Mouse (Mus musculus) forebrain, postnatal 0 days (tissue): ENCODE measurements around the gene Fbxw11. TPM values are rescaled to one million over a fixed set of nuclear protein-coding genes. Genes with fewer than 3 reads are reported as not detected.

Source experiments
- ATAC-seq: fragments of 200-750 bp; cut with Nextera tagmentation; 2 replicates; pipeline ENCODE4 v1.8.0; 2017; ENCODE audit warnings: mild to moderate bottlenecking, moderate library complexity
- DNase-seq: peaks from one replicate; pipeline ENCODE4 v3.0.0-alpha.2; 2015
- H3K27ac ChIP-seq: fragments of 300-500 bp; sonication (generic); 2 replicates; pipeline ENCODE4 v1.5.1; 2014; ENCODE audit warnings: low read depth, mild to moderate bottlenecking, antibody characterized with exemption, low read length, moderate library complexity, mixed read lengths
- H3K27me3 ChIP-seq: fragments of 300-500 bp; sonication (generic); 2 replicates; pipeline ENCODE4 v1.6.1; 2014; ENCODE audit warnings: mild to moderate bottlenecking, low read length, mixed read lengths; ENCODE audit not compliant: insufficient read depth
- H3K36me3 ChIP-seq: fragments of 300-500 bp; sonication (generic); 2 replicates; pipeline ENCODE4 v1.6.1; 2014; ENCODE audit warnings: mild to moderate bottlenecking, moderate library complexity; ENCODE audit not compliant: insufficient read depth
- H3K4me1 ChIP-seq: fragments of 300-500 bp; sonication (generic); 2 replicates; pipeline ENCODE4 v1.6.1; 2014; ENCODE audit warnings: antibody characterized with exemption; ENCODE audit not compliant: insufficient read depth
- H3K4me2 ChIP-seq: fragments of 300-500 bp; sonication (generic); 2 replicates; pipeline ENCODE4 v1.6.1; 2014; ENCODE audit warnings: low read depth, mild to moderate bottlenecking, moderate library complexity
- H3K4me3 ChIP-seq: fragments of 300-500 bp; sonication (generic); 2 replicates; pipeline ENCODE4 v1.5.1; 2014; ENCODE audit warnings: low read depth, low read length, mixed read lengths
- H3K9ac ChIP-seq: fragments of 300-500 bp; sonication (generic); 2 replicates; pipeline ENCODE4 v1.6.1; 2014; ENCODE audit warnings: mild to moderate bottlenecking
- H3K9me3 ChIP-seq: fragments of 300-500 bp; sonication (generic); 2 replicates; pipeline ENCODE4 v1.6.1; 2016; ENCODE audit warnings: low read length
- CTCF ChIP-seq: sonication (generic); IDR thresholded peaks from 2 replicates; pipeline ENCODE4 v1.5.1; 2016; ENCODE audit warnings: antibody characterized with exemption, control low read depth, low read depth
- WGBS: fragments of 180-500 bp; shearing (Covaris S2); extraction: QIAGEN DNeasy Blood & Tissue Kit; methylation state at CpG from one replicate; pipeline ENCODE4 v1.1.7; 2014; 5-methylcytosine and 5-hydroxymethylcytosine counted together
- polyA plus RNA-seq: library from polyadenylated mRNA; unstranded; fragments of >200 nt; fragmentation: Nextera tagmentation; extraction: Ambion mirVana; gene quantifications from 2 replicates; pipeline ENCODE4 v1.2.1, GENCODE M21; 2015
- total RNA-seq: library from RNA; depleted of rRNA; stranded (reverse); fragments of >200 nt; gene quantifications from 2 replicates; pipeline ENCODE4 v1.2.3, GENCODE M21; 2014

Fbxw11 gene
- total and polyA plus RNA-seq, 2 experiments from 2014 or later: 110 to 161 TPM

GRCm38 (mm10) chr11:32701566-32701965, 59.0 kb downstream of the Fbxw11 start:
- WGBS: 74% methylated on average over 3 of the region's 3 CpGs

GRCm38 (mm10) chr11:32704241-32704890, 61.8 kb downstream of the Fbxw11 start:
- WGBS: 77% methylated on average over 6 of the region's 6 CpGs
- Histone ChIP-seq H3K27ac (no peak overlapping the region), H3K4me3 (no peak overlapping the region), H3K36me3 (no peaks in the 10 kb centered on the region), H3K27me3 (no peaks in the 10 kb centered on the region), H3K4me1 (no peaks in the 10 kb centered on the region), H3K4me2 (no peak overlapping the region), H3K9ac (no peak overlapping the region), H3K9me3 (no peaks in the 10 kb centered on the region)
- DNase-seq (no peak), ATAC-seq (no peak)
- no peak for TF ChIP-seq CTCF

More at GRCm38 (mm10) chr11:32701566-32701965, 59.0 kb downstream of the Fbxw11 start:
- H3K9ac ChIP-seq: no peak overlapping the region
- no peaks in the 10 kb centered on the region for H3K27me3 ChIP-seq
- TF ChIP-seq CTCF: no peak
- no peaks in the 10 kb centered on the region for H3K9me3 ChIP-seq
- H3K4me1 ChIP-seq: no peaks in the 10 kb centered on the region
- no peak overlapping the region for H3K4me3 ChIP-seq
- no peaks in the 10 kb centered on the region for H3K36me3 ChIP-seq
- ATAC-seq: no peak
- H3K4me2 ChIP-seq: no peak overlapping the region
- H3K27ac ChIP-seq: no peak overlapping the region
- DNase-seq: no peak

DNA sequence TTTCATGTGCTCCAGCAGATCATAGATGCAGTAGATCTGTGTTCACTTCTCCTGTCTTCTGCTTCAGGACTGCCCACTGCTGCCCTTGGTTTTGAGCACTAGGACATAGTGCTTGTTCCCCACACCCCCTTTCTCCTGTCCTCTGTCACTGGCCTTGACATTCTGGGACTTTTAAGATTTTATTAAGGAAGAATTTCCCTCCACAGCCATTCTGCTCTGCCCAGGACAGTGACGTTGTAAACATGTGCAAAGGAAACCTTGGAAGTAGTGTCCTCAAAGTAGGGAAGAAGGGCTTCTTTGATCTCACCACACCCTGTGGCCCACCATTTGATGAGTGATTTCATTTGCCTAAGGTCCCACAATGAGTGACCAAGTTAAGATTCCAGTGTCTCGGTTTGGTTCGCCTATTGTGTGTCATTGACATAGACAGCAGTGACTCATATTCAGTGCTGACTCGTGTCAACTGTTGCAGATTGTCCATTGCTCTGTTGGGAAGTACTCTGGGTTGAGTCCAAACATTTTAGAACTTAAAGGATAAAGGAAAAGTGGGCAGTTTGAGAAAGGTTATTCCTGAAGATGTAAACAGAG, 64.0 kb downstream of the Fbxw11 start:
- Histone ChIP-seq H3K9ac (no peak overlapping the region), H3K36me3 (no peaks in the 10 kb centered on the region), H3K4me3 (no peak overlapping the region), H3K4me2 (no peak overlapping the region), H3K27ac (no peak overlapping the region), H3K9me3 (no peaks in the 10 kb centered on the region), H3K27me3 (no peaks in the 10 kb centered on the region), H3K4me1 (no peaks in the 10 kb centered on the region)
- ATAC-seq: no peak
- no peak for DNase-seq
- WGBS: 83% methylated on average over 4 of the region's 4 CpGs
- TF ChIP-seq CTCF: no peak

DNA sequence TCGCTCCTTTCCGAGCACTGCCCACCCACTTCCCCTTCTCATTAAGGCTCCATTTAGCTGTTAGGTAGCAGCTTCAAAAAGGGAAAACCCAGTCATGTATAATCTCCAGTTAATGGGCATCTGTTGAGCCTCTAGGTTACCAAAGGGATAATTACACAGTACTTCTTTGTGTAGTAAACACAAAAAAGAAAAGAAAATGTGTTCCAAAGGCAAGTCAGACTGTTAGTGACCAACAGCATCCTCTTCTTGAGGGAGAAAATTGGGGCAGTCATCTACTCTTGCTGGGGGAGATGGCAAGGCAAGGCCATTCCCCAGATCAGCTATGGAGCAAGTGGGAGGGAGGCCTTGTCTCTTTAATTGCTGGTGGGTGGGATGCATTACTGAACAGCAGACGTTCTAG, 65.0 kb downstream of the Fbxw11 start:
- H3K27ac ChIP-seq: no peak overlapping the region
- H3K4me1 ChIP-seq: no peaks in the 10 kb centered on the region
- H3K27me3 ChIP-seq: no peaks in the 10 kb centered on the region
- H3K4me2 ChIP-seq: no peak overlapping the region
- no peaks in the 10 kb centered on the region for H3K9me3 ChIP-seq
- H3K4me3 ChIP-seq: no peak overlapping the region
- no peak for ATAC-seq
- H3K36me3 ChIP-seq: peaks cover 3% of the 10 kb centered on the region; the same call in 1 of the 2 replicates
- no peak for TF ChIP-seq CTCF
- no peak overlapping the region for H3K9ac ChIP-seq
- 9% methylated on average over 3 of the region's 3 CpGs for WGBS
- DNase-seq: no peak

DNA sequence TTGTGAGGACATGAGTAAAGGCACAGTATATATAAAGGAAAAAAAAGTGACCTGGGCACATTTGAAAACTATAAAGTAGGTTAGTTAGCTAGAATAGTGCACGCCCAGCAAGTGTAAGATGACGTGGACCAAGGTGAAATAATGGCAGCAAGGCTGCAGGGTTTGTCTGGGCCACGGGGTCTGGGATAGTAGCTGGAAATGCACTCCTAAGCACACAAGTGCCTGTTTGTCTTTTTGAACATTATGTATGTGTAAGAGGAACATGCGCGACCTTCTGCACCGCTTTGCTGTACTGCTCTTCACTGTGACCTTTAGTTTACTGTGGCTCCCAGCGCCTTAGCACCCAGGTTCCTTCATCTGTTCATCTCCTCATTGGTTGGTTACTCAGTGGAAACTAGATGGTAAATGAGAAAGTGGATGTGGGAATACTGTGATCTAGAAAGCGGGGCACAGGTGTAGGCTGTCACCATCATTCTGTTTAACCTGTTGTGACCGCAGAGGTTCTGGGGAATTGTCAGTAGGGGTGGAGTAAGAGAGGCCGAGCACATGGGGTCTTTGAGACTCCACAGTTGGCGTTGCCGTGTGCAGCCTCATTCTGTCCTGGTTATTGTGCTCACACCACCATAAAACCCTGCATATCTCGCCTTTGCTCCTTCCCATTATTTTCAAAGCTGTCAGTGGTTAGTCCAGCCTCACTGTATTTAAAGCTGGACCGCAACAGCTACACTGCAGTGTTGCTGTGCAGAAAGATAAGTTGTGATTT, 66.4 kb downstream of the Fbxw11 start:
- no peak overlapping the region for H3K27ac ChIP-seq
- DNase-seq: no peak
- no peak overlapping the region for H3K4me2 ChIP-seq
- no peak for TF ChIP-seq CTCF
- no peak overlapping the region for H3K4me3 ChIP-seq
- no peak for ATAC-seq
- 81% methylated on average over 14 of the region's 14 CpGs for WGBS
- H3K27me3 ChIP-seq: no peaks in the 10 kb centered on the region
- H3K9me3 ChIP-seq: no peaks in the 10 kb centered on the region
- no peak overlapping the region for H3K9ac ChIP-seq
- no peaks in the 10 kb centered on the region for H3K4me1 ChIP-seq
- H3K36me3 ChIP-seq: peaks cover 4% of the 10 kb centered on the region; the same call in 1 of the 2 replicates

GRCm38 (mm10) chr11:32709563-32709962, 67.0 kb downstream of the Fbxw11 start:
- Histone ChIP-seq H3K9ac (no peak overlapping the region), H3K4me1 (no peaks in the 10 kb centered on the region), H3K4me3 (no peak overlapping the region), H3K36me3 (peaks cover 4% of the 10 kb centered on the region; the same call in 1 of the 2 replicates), H3K27ac (no peak overlapping the region), H3K9me3 (no peaks in the 10 kb centered on the region), H3K4me2 (no peak overlapping the region), H3K27me3 (no peaks in the 10 kb centered on the region)
- WGBS: 9% methylated on average over 1 of the region's 1 CpGs
- peak; percentile 85 for DNase-seq
- no peak for ATAC-seq
- TF ChIP-seq CTCF: peak; percentile 87

DNA sequence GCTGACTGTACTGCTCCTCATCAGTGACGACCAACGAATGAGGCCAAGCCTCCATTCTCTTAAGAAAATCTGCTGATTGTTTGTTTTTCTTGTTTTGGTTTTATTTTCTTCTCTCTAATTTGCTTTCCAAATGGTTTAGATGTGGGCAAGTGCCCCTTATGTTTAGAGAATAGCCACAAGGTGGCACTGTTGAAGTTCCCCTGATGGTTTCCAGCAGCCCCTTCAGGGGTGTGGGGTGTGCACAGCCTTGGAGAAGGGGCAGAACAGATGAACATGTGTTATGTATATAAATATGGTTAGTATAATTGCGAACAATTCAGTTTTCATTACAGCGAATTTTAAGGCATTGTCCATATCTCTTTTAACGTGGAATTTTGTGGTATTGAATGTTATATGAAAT, 71.7 kb downstream of the Fbxw11 start:
- no peaks in the 10 kb centered on the region for H3K4me1 ChIP-seq
- no peaks in the 10 kb centered on the region for H3K27me3 ChIP-seq
- H3K36me3 ChIP-seq: peaks cover 4% of the 10 kb centered on the region; the same call in 1 of the 2 replicates
- WGBS: 47% methylated on average over 5 of the region's 5 CpGs
- TF ChIP-seq CTCF: peak; percentile 77
- no peaks in the 10 kb centered on the region for H3K9me3 ChIP-seq
- no peak overlapping the region for H3K27ac ChIP-seq
- no peak overlapping the region for H3K9ac ChIP-seq
- ATAC-seq (peak; percentile 80), DNase-seq (peak; percentile 74)
- H3K4me3 ChIP-seq: no peak overlapping the region
- H3K4me2 ChIP-seq: no peak overlapping the region
